26 mouse cellular contexts compared by ENCODE assay signal in the genomic region with DNA sequence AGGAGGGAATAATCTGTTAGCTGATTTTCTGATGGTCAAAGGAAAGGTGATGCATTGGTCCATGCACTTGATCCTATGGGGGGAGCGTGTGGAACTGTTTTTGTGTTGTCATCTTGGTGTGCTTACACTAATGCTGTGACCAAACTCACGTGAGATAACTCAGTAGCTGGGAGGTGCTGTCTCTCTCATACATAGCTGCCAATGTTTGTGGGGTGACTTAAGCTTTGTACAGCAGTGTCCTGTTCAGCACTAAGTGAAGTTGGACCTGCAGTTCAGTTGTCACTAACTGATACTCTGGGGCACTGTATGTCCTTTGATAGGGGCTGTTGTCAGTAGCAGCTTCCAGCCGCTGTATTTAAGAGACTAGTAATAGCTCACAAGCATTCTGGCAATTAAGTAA. TPM values are rescaled to one million over a fixed set of nuclear protein-coding genes. Genes with fewer than 3 reads are reported as not detected.
DNase-seq lines count a peak whose midpoint lies in the region; ATAC-seq and TF ChIP-seq lines count a peak whose summit lies in the region.
"Had no signal": no experiment of that assay in that cellular context is flagged by ENCODE, and none has a peak within 500 bp of the region (broad histone marks: within the 10 kb centered on the region; RNA-seq: fewer than 3 reads in every experiment).

No protein-coding gene starts in this region.

- peaks cover 44% of the 10 kb centered on the region for H3K4me1 ChIP-seq in G1E (ENCODE audit: insufficient read depth, low read depth, low read length)
- H3K4me1 ChIP-seq in liver, embryonic 12.5 days = peaks cover 41% of the 10 kb centered on the region
- H3K4me1 ChIP-seq: embryonic facial prominence, embryonic 15.5 days had no signal

- peaks cover 58% of the 10 kb centered on the region for H3K36me3 ChIP-seq in G1E (replicated peaks)
- H3K36me3 ChIP-seq in liver, embryonic 12.5 days = peaks cover 23% of the 10 kb centered on the region
- H3K36me3 ChIP-seq: midbrain, embryonic 15.5 days; neural tube, embryonic 13.5 days had no signal

- peak; percentile 16 for DNase-seq in heart, adult 8-10 months (ENCODE audit: low spot score)
- DNase-seq in heart, adult 9 months (ENCODE audit: low spot score in 2 of 2) = no peak
- no peak for DNase-seq in G1E (ENCODE audit: low spot score)
- DNase-seq in layer of hippocampus, adult 11-12 months (ENCODE audit: low spot score) = no peak
- no peak for DNase-seq in left cerebral cortex, adult 9 months (ENCODE audit: low spot score in 2 of 2)
- DNase-seq in embryo, embryonic 11 days = no peak
- DNase-seq: adrenal gland, postnatal 10 days; cerebellum, adult 2 months; cerebellum, postnatal 36 days; gastrocnemius, postnatal 36 days; kidney, postnatal 25 days; lung, embryonic 14.5 days; retina, postnatal 1 day; right cerebral cortex, postnatal 25 days; spleen, adult 18-20 months; thymus, postnatal 25 days had no signal

- WGBS in liver, embryonic 12.5 days (ENCODE audit: insufficient replicate concordance) = 49% methylated on average over 3 of the region's 3 CpGs

- peak overlapping the region; percentile 15; the same call in 1 of the 2 replicates for H3K4me2 ChIP-seq in liver, embryonic 12.5 days
- H3K4me2 ChIP-seq: embryonic facial prominence, embryonic 15.5 days; heart, embryonic 12.5 days; limb, embryonic 13.5 days; lung, embryonic 14.5 days; midbrain, embryonic 15.5 days; neural tube, embryonic 13.5 days had no signal

- no peak for TF ChIP-seq CTCF in G1E (IDR thresholded peaks at IDR 0.05; ENCODE audit: low read depth, low read length)

- no peak overlapping the region; the same call in 1 of the 2 replicates for H3K4me3 ChIP-seq in G1E (ENCODE audit: low read depth, low read length)
- H3K4me3 ChIP-seq in liver, embryonic 12.5 days = no peak overlapping the region
- H3K4me3 ChIP-seq: embryonic facial prominence, embryonic 15.5 days; heart, embryonic 12.5 days; hindbrain, embryonic 10.5 days; limb, embryonic 13.5 days; midbrain, embryonic 15.5 days; neural tube, embryonic 13.5 days had no signal

- no peaks in the 10 kb centered on the region for H3K9me3 ChIP-seq in G1E (replicated peaks)
- no peaks in the 10 kb centered on the region for H3K9me3 ChIP-seq in liver, embryonic 12.5 days (replicated peaks)
- H3K9me3 ChIP-seq: embryonic facial prominence, embryonic 15.5 days; heart, embryonic 12.5 days; hindbrain, embryonic 10.5 days; limb, embryonic 13.5 days; midbrain, embryonic 15.5 days; neural tube, embryonic 13.5 days had no signal

- peak; percentile 65 for ATAC-seq in G1E (ENCODE audit: extremely low read depth, insufficient number of reproducible peaks, low FRiP score, poor library complexity, severe bottlenecking)
- peak; percentile 59 for ATAC-seq in liver, embryonic 12.5 days
- ATAC-seq in megakaryocyte, adult 5-6 weeks (ENCODE audit: poor library complexity, severe bottlenecking) = 0 out of 2 replicates have a peak, but pooled peaks have one; percentile 18
- ATAC-seq: hindbrain, embryonic 16.5 days; intestine, postnatal 0 days; midbrain, embryonic 15.5 days had no signal

- no peaks in the 10 kb centered on the region for H3K27me3 ChIP-seq in G1E (ENCODE audit: insufficient read depth, low read length)
- H3K27me3 ChIP-seq in liver, embryonic 12.5 days (replicated peaks) = no peaks in the 10 kb centered on the region
- H3K27me3 ChIP-seq: embryonic facial prominence, embryonic 15.5 days; heart, embryonic 12.5 days; limb, embryonic 13.5 days; midbrain, embryonic 15.5 days; neural tube, embryonic 13.5 days had no signal

- H3K9ac ChIP-seq in liver, embryonic 12.5 days = no peak overlapping the region
- H3K9ac ChIP-seq: embryonic facial prominence, embryonic 15.5 days; heart, embryonic 12.5 days; limb, embryonic 13.5 days; lung, embryonic 14.5 days; midbrain, embryonic 15.5 days; neural tube, embryonic 13.5 days had no signal

- H3K27ac ChIP-seq in liver, embryonic 12.5 days = no peak overlapping the region; the same call in 1 of the 2 replicates
- H3K27ac ChIP-seq: embryonic facial prominence, embryonic 15.5 days; hindbrain, embryonic 10.5 days; limb, embryonic 13.5 days; midbrain, embryonic 15.5 days; neural tube, embryonic 13.5 days had no signal

RNA-seq across cellular contexts. Expression of a gene that starts 43.2 kb away (rescaled TPM):
- total RNA-seq in heart, adult 8-10 months (2022) = 10 to 100 TPM; 18.8 to 22.3 (median 21.2) TPM
- total RNA-seq in G1E (2014; fragmentation: Nextera tagmentation) (95.3 and 100 TPM in 2 replicates), G1E (2017) (45.8 and 48.7 TPM in 2 replicates)
- 15.8 and 16.0 TPM in 2 replicates for polyA plus RNA-seq in G1E (2012)
- 14.1 and 14.5 TPM in 2 replicates for polyA plus RNA-seq in liver, embryonic 12.5 days (2016; fragmentation: Nextera tagmentation; extraction: Ambion mirVana)
- total RNA-seq in megakaryocyte, adult 5-6 weeks (2015) = 39.0 and 44.5 TPM in 2 replicates
- 28.5 and 36.2 TPM in 2 replicates for total RNA-seq in megakaryocyte, adult 5-6 weeks (2017)
